Mouse (Mus musculus) G1E-ER4 (cell line): ENCODE measurements around the gene Ccdc117. TPM values are rescaled to one million over a fixed set of nuclear protein-coding genes. Genes with fewer than 3 reads are reported as not detected.

Source experiments
- GATA1 ChIP-seq: IDR thresholded peaks from one replicate; pipeline ENCODE4 v1.8.0; 2012; ENCODE audit warnings: low read length, inconsistent platforms
- polyA plus RNA-seq: library from polyadenylated mRNA; stranded (reverse); fragments of >175 nt; gene quantifications from 2 replicates; pipeline ENCODE4 v1.2.3, GENCODE M21; 2012

Gene Ccdc117
- polyA plus RNA-seq, 1 experiment: 8.9 TPM

- TF ChIP-seq GATA1: no peak
Measured at GRCm38 (mm10) chr11:5498931-5499661, 42.9 kb downstream of the Ccdc117 start.

DNA sequence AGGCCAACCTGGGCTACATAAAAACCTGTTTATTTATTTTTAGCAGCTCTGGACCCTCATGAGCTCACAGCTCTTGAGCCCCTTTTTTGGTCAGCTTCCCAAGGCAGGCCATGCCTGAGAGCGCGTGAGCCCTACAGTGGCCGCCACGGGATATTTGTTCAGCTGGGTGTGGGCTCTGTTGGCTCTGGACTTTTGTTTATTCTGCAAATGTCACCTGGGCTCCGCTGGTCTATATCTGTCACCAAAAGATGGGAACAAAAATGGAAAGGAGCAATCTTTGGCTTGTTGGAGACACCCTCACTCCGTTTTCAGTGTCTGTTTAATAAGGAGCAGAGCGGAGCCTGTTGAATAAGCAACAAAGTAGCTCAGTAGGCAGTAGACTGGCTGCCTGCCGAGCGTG, 43.6 kb downstream of the Ccdc117 start:
- no peak for TF ChIP-seq GATA1

DNA sequence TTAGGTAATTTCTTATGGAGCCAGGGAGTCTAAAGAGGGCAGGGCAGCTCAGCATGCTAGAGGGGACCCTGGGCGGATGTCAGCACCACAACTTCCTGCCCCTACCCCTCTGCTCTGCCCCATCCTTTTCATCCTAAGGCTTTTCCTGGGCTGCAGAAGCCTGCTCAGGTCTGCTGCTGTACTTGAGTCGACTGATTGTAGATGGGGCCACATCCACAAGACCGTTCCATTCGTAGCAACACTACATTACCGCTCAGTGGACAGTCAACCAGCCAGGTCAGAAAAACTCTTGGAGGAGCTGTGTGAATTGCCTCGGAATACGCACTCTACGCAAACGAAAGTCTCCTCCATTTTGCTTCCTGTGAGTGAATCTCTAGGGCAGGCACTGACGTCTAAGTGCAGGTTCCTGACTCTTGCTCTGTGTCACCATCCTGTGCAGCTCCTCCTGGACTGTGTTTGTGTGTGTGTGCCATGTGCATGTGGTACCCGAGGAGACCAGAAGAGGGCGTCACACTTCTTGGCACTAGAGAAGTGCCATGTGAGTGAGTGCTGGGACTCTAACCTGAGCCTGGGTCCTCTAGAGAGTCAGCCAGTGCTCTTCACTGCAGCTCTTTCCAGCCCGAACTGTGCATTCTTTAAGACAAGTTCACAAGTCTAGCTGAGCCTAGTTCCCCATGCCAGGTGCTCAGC, 45.3 kb downstream of the Ccdc117 start:
- no peak for TF ChIP-seq GATA1

DNA sequence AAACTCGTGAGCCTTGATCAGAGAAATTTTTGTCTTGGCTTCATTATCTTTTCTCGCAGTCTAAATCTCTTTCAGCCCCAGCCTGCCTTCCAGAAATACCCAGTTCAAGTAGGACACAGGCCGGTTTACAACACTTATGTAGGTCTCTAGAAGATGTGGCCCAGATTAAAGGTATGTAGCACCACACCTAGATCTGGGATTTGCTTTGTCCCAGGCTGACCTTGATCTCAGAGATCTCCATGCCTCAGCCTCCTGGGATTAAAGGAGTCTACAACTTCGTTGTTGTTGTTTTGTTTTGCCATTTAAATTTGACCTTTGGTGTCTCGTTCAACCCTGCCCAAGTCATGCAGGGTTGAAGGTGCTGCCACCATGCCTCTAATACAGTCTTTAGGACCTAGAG, 46.1 kb downstream of the Ccdc117 start:
- TF ChIP-seq GATA1: no peak

GRCm38 (mm10) chr11:5495286-5495832, 46.6 kb downstream of the Ccdc117 start:
- TF ChIP-seq GATA1: no peak

DNA sequence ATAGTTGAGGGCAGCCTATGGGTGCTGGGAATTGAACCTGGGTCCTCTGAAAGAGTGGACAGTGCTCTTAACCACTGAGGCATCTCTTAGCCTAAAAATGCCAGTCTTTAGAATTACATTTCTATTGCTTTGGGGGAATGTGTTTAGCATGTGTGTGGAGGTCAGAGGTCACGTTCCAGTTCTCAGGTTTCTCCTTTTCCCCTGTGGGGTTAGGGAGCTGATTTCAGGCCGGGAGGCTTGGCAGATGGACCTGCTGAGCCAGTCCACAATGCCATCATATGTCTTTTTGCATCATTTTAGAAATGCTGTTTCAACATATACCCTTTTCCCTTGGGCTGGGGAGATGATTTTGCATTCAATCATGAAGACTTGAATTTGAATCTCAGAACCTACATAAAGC, 48.1 kb downstream of the Ccdc117 start:
- no peak for TF ChIP-seq GATA1

DNA sequence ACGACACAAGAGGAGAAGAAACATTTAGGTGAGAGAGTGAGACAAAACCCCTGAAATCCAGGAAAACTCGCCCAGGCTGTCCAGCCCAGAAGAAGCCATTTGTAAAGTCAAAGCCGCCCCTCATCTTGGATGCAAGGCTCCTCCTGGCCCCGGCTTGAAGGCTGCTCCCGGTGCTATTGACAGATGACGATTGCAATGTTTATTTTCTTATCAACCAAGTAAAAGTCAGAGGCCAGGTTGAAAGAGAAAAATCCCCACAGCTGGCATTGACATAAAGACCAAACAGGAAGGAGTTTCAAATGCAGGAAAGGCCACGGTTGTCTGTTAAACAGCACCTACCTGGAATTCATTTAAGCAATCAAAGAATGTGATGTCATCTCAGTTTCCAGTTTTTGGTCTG, 50.1 kb downstream of the Ccdc117 start:
- no peak for TF ChIP-seq GATA1

DNA sequence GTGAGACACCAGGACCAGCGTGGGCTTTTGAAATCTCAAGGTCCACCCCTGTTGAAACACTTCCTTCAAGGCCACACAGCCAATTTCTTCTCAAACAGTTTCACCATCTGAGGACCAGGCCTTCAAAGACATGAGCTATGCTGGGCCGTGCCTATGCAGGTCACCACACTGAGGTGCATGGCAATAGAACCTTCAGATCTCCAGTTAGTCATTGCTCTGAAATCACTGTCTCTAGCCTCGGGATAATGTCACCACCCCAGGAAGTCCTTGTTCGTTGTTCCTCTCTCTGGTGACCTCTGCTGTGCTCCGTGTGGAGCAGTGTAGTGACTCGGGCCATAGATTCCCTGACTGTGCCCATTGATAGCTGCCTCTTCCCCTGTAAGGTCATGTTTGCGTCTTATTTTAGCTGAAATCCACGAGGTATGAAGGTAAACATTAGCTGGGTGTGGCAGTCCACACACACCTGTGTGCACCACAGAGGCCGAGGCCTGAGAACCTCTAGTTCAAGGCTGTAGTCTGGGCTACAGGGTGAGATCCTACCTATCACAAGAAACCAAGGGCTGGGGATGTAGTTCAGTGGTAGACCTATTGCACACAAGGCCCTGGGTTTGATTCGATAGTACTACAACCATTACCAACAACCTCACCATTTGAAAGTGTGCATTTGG, 50.9 kb downstream of the Ccdc117 start:
- no peak for TF ChIP-seq GATA1

DNA sequence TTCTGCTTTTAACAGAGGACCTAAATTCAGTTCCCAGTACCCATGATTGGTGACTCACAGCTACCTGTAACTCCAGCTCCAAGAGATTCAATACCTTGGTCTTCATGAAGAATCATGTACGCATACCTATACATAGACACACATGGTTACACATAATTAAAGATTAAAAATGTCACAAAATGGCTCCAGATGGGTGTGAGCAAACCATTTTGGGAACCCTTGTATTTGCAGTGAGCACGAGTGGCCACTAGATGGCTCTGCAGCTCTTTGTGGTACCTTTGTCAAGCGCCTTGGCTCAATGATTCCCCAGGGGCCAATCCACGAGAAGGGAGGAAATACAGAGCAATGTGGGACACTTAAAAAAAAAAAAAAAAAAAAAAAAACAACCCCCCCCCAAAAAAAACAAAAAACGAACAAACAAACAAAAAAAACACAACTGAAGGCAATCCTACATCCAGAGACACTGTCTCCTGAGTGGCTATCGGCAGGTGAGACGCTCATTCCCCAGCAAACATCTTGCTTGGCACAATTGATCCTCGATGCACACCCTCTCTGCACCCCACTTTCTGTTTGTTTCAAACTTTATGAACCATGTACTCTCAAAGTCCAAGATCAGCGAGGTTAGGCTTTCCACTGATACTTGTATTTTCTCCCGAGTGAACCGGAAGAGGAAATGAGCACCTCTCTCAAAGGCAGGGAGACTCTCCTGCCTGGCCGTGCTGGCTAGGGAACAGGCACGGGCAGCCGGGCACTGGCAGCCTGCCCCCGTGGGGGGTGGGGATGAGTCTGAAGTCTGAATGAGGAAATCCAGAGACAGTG, 56.6 kb downstream of the Ccdc117 start:
- TF ChIP-seq GATA1: no peak

DNA sequence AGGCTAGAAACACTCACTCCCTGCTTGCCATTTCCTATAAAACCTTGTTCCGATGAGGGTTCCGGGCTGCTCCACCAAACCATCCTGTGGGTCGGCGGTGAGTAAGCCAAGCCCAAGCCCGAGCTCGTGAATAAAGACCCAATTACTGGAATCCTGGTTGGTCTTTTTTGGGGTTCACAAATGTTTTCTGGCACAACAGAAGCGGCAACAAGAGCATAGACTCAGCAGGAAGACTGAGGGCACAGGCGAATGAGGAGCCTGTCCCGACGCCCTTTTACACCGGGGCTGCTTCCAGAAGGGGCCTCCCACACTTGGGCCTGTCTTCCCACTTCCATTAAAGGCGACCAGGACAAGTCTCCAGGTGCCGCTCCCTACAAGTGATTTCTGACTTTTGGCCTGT, 59.4 kb downstream of the Ccdc117 start:
- TF ChIP-seq GATA1: no peak

Other genes with a start within 250 kb of the Ccdc117 start
- 2.2 and 2.3 TPM in 2 replicates for gene Znrf3, start 97.3 kb downstream of the Ccdc117 start, polyA plus RNA-seq
- 26.3 and 35.3 TPM in 2 replicates for gene Xbp1, start 21.5 kb downstream of the Ccdc117 start, polyA plus RNA-seq
- gene Ankrd36, start 27.5 kb upstream of the Ccdc117 start, polyA plus RNA-seq: 0.10 TPM in 1 of 2 replicates, not detected in the other
- gene Mrps24, start 173.5 kb upstream of the Ccdc117 start, polyA plus RNA-seq: 108 and 154 TPM in 2 replicates
- gene Urgcp, start 220.2 kb upstream of the Ccdc117 start, polyA plus RNA-seq: 9.7 and 11.7 TPM in 2 replicates
- gene Dbnl, start 246.3 kb upstream of the Ccdc117 start, polyA plus RNA-seq: 207 and 227 TPM in 2 replicates